Mouse (Mus musculus) left cerebral cortex, adult 2 months (tissue): ENCODE measurements around the gene Timp2. TPM values are rescaled to one million over a fixed set of nuclear protein-coding genes. Genes with fewer than 3 reads are reported as not detected.
"Not testable (repeated sequence)": the region's sequence is repeated elsewhere in the genome, so short reads cannot be mapped to it uniquely, and the experiment has no call there.

ENCODE experiments used
- DNase-seq, 2 experiments: peaks; one replicate each; pipeline ENCODE4 v3.0.0; 2021 to 2022; ENCODE audit warnings: low spot score in 2 of 2, mixed read lengths in 1 of 2; ENCODE audit errors: extremely low spot score in 1 of 2
- H3K27ac ChIP-seq: fragments of 200-600 bp; 2 replicates; pipeline ENCODE4 v1.8.1; 2022
- H3K4me3 ChIP-seq: fragments of 200-600 bp; 2 replicates; pipeline ENCODE4 v1.8.1; 2022
- CTCF ChIP-seq: fragments of 200-600 bp; IDR thresholded peaks from 2 replicates; pipeline ENCODE4 v1.8.1; 2022; ENCODE audit warnings: antibody characterized with exemption, mild to moderate bottlenecking, moderate library complexity
- intact Hi-C: fragments of 180-260 bp; cut with DNase I; formaldehyde crosslinking; loops from one replicate; pipeline ENCODE4 v1.15.1; 2025
- total RNA-seq, 2 experiments: library from RNA; stranded (reverse); gene quantifications; 2 replicates each; pipeline ENCODE4 v1.2.3; 2021

Gene Timp2
- total RNA-seq, 2 experiments from 2014 or later, result 221 to 255 TPM

- peak; percentile 78 to 89 for DNase-seq
Observed at GRCm38 (mm10) chr11:118379251-118380009, 23.9 kb upstream of the Timp2 start.

GRCm38 (mm10) chr11:118378656-118379055, 23.1 kb upstream of the Timp2 start:
- no peak for TF ChIP-seq CTCF
- Histone ChIP-seq H3K27ac (no peak overlapping the region), H3K4me3 (no peak overlapping the region)
- intact Hi-C loops, result loop anchor here (1.0 to 10.0 kb wide), 2 partner anchors 61 to 294 kb away; no protein-coding TSS in a partner anchor
- no peak for DNase-seq

More at GRCm38 (mm10) chr11:118379251-118380009, 23.9 kb upstream of the Timp2 start:
- TF ChIP-seq CTCF, result peak; percentile 91
- Histone ChIP-seq H3K4me3 (no peak overlapping the region), H3K27ac (no peak overlapping the region)
- intact Hi-C loops, result loop anchor here (1.0 to 10.0 kb wide), 2 partner anchors 62 to 295 kb away; no protein-coding TSS in a partner anchor

GRCm38 (mm10) chr11:118376323-118376722, 20.8 kb upstream of the Timp2 start:
- not testable (repeated sequence) for H3K27ac ChIP-seq, H3K4me3 ChIP-seq, DNase-seq
- intact Hi-C loops, result loop anchor here (10.0 kb wide), 1 partner anchor 292 kb away; no protein-coding TSS in a partner anchor

- DNase-seq, result no peak
- no peak for TF ChIP-seq CTCF
- no peak overlapping the region for H3K4me3 ChIP-seq
- intact Hi-C loops, result loop anchor here (10.0 kb wide), 1 partner anchor 291 kb away; no protein-coding TSS in a partner anchor
- no peak overlapping the region for H3K27ac ChIP-seq
Observed at GRCm38 (mm10) chr11:118375881-118376280, 20.3 kb upstream of the Timp2 start.

GRCm38 (mm10) chr11:118375461-118375860, 19.9 kb upstream of the Timp2 start:
- no peak for TF ChIP-seq CTCF
- intact Hi-C loops, result loop anchor here (10.0 kb wide), 1 partner anchor 291 kb away; no protein-coding TSS in a partner anchor

GRCm38 (mm10) chr11:118375006-118375405, 19.5 kb upstream of the Timp2 start:
- TF ChIP-seq CTCF, result peak; percentile 11; the same call in 1 of the 2 replicates
- H3K4me3 ChIP-seq, result no peak overlapping the region
- no peak for DNase-seq
- no peak overlapping the region for H3K27ac ChIP-seq
- intact Hi-C loops, result loop anchor here (10.0 kb wide), 1 partner anchor 290 kb away; no protein-coding TSS in a partner anchor

More at GRCm38 (mm10) chr11:118375461-118375860, 19.9 kb upstream of the Timp2 start:
- Histone ChIP-seq H3K4me3 (no peak overlapping the region), H3K27ac (no peak overlapping the region)
- no peak for DNase-seq

- Histone ChIP-seq H3K4me3 (no peak overlapping the region), H3K27ac (no peak overlapping the region)
- no peak for TF ChIP-seq CTCF
- DNase-seq, result no peak
- intact Hi-C loops, result loop anchor here (10.0 kb wide), 1 partner anchor 290 kb away; no protein-coding TSS in a partner anchor
Observed at GRCm38 (mm10) chr11:118374506-118374905, 19.0 kb upstream of the Timp2 start.

- no peak overlapping the region for H3K27ac ChIP-seq
- intact Hi-C loops, result loop anchor here (10.0 kb wide), 1 partner anchor 288 kb away; no protein-coding TSS in a partner anchor
- no peak for TF ChIP-seq CTCF
- no peak for DNase-seq
- no peak overlapping the region for H3K4me3 ChIP-seq
Observed at GRCm38 (mm10) chr11:118372641-118373040, 17.1 kb upstream of the Timp2 start.

GRCm38 (mm10) chr11:118371876-118372275, 16.3 kb upstream of the Timp2 start:
- intact Hi-C loops, result loop anchor here (10.0 kb wide), 1 partner anchor 287 kb away; no protein-coding TSS in a partner anchor
- H3K27ac ChIP-seq, result no peak overlapping the region
- TF ChIP-seq CTCF, result no peak
- no peak for DNase-seq
- no peak overlapping the region for H3K4me3 ChIP-seq

- TF ChIP-seq CTCF, result no peak
- no peak overlapping the region for H3K27ac ChIP-seq
- DNase-seq, result no peak
- intact Hi-C loops, result loop anchor here (10.0 kb wide), 1 partner anchor 285 kb away; no protein-coding TSS in a partner anchor
- H3K4me3 ChIP-seq, result no peak overlapping the region
Observed at GRCm38 (mm10) chr11:118369657-118370056, 14.1 kb upstream of the Timp2 start.

- intact Hi-C loops, result no loop called here
- DNase-seq, result no peak
- H3K4me3 ChIP-seq, result no peak overlapping the region
- H3K27ac ChIP-seq, result no peak overlapping the region
- TF ChIP-seq CTCF, result no peak
Observed at GRCm38 (mm10) chr11:118369251-118369650, 13.7 kb upstream of the Timp2 start.

GRCm38 (mm10) chr11:118368330-118368729, 12.8 kb upstream of the Timp2 start:
- H3K4me3 ChIP-seq, result no peak overlapping the region
- no peak for DNase-seq
- peak; percentile 39 for TF ChIP-seq CTCF
- H3K27ac ChIP-seq, result no peak overlapping the region
- intact Hi-C loops, result no loop called here
